Mouse (Mus musculus) midbrain, postnatal 0 days (tissue): ENCODE data around the gene Gpc6. TPM values are rescaled to one million over a fixed set of nuclear protein-coding genes. Genes with fewer than 3 reads are reported as not detected.
A peak's percentile ranks its signal among the peaks of the same experiment; 100 is the strongest.

Experiments
- ATAC-seq: fragments of 200-750 bp; cut with Nextera tagmentation; 2 replicates; pipeline ENCODE4 v1.8.0; 2017; ENCODE audit warnings: moderate number of reproducible peaks, mild to moderate bottlenecking, moderate TSS enrichment, moderate library complexity; ENCODE audit not compliant: low FRiP score
- DNase-seq: peaks from one replicate; pipeline ENCODE4 v3.0.0-alpha.2; 2015; ENCODE audit warnings: low spot score
- H3K27ac ChIP-seq: fragments of 300-500 bp; sonication (generic); 2 replicates; pipeline ENCODE4 v1.5.1; 2014; ENCODE audit warnings: low read depth, mild to moderate bottlenecking, low read length, mixed read lengths
- H3K27me3 ChIP-seq: fragments of 300-500 bp; sonication (generic); 2 replicates; pipeline ENCODE4 v1.6.1; 2014; ENCODE audit warnings: low read length, control low read depth, mixed read lengths; ENCODE audit not compliant: insufficient read depth
- H3K36me3 ChIP-seq: fragments of 300-500 bp; sonication (generic); 2 replicates; pipeline ENCODE4 v1.6.1; 2014; ENCODE audit warnings: low read length, control low read depth, mixed read lengths; ENCODE audit not compliant: insufficient read depth
- H3K4me1 ChIP-seq: fragments of 300-500 bp; sonication (generic); 2 replicates; pipeline ENCODE4 v1.6.1; 2014; ENCODE audit warnings: mild to moderate bottlenecking, control low read depth, antibody characterized with exemption, low read length, mixed read lengths; ENCODE audit not compliant: insufficient read depth
- H3K4me2 ChIP-seq: fragments of 300-500 bp; sonication (generic); 2 replicates; pipeline ENCODE4 v1.6.1; 2014; ENCODE audit warnings: low read depth, mild to moderate bottlenecking, low read length, mixed read lengths; ENCODE audit not compliant: poor library complexity, severe bottlenecking
- H3K4me3 ChIP-seq: fragments of 300-500 bp; sonication (generic); 2 replicates; pipeline ENCODE4 v1.5.1; 2014; ENCODE audit warnings: low read depth, mild to moderate bottlenecking, low read length, moderate library complexity
- H3K9ac ChIP-seq: fragments of 300-500 bp; sonication (generic); replicated peaks from 2 replicates; pipeline ENCODE4 v1.6.1; 2014; ENCODE audit warnings: mild to moderate bottlenecking, low read length, moderate library complexity, mixed read lengths; ENCODE audit not compliant: poor library complexity, severe bottlenecking
- H3K9me3 ChIP-seq: fragments of 300-500 bp; sonication (generic); 2 replicates; pipeline ENCODE4 v1.6.1; 2016; ENCODE audit warnings: low read length, control low read depth
- CTCF ChIP-seq: IDR thresholded peaks from 2 replicates; pipeline ENCODE4 v1.5.1; 2016; ENCODE audit warnings: antibody characterized with exemption, mild to moderate bottlenecking
- WGBS: fragments of 180-500 bp; shearing (Covaris S2); extraction: QIAGEN DNeasy Blood & Tissue Kit; methylation state at CpG from one replicate; pipeline ENCODE4 v1.1.7; 2014; 5-methylcytosine and 5-hydroxymethylcytosine counted together
- polyA plus RNA-seq: library from polyadenylated mRNA; unstranded; fragments of >200 nt; fragmentation: Nextera tagmentation; extraction: Ambion mirVana; gene quantifications from 2 replicates; pipeline ENCODE4 v1.2.1, GENCODE M21; 2015
- total RNA-seq: library from RNA; depleted of rRNA; stranded (reverse); fragments of >200 nt; gene quantifications from 2 replicates; pipeline ENCODE4 v1.2.3, GENCODE M21; 2014

Gene Gpc6
- total and polyA plus RNA-seq, 2 experiments from 2014 or later = 19.3 to 20.3 TPM

DNA sequence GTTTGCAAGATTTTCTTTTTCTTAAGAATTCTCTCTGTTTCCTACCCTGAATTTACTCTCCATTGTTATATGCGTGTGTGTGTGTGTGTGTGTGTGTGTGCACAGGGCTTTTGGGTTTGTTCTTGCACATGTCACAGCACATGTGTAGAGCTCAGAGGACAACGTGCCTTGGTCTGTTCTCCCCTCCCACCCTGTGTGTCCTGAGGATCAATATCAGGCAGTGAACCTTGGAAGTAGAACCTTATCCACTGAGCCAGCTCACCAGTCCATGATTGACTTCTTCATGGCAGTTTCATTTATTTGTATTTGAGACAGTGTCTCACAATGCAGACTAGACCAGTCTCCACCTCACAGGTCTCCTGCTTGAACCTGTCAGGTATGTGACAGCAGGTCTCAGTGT is 399.1 kb downstream of the Gpc6 start:
- H3K36me3 ChIP-seq = no peaks in the 10 kb centered on the region
- no peaks in the 10 kb centered on the region for H3K4me1 ChIP-seq
- WGBS = 82% methylated on average over 2 of the region's 2 CpGs
- no peak overlapping the region for H3K4me3 ChIP-seq
- H3K27me3 ChIP-seq = no peaks in the 10 kb centered on the region
- no peak for ATAC-seq
- no peak for TF ChIP-seq CTCF
- no peak for DNase-seq
- no peak overlapping the region for H3K27ac ChIP-seq
- H3K9ac ChIP-seq = no peak overlapping the region
- no peak overlapping the region for H3K4me2 ChIP-seq
- H3K9me3 ChIP-seq = no peaks in the 10 kb centered on the region

GRCm38 (mm10) chr14:117332256-117332655 is 407.1 kb downstream of the Gpc6 start:
- ATAC-seq (no peak), DNase-seq (no peak)
- H3K9me3 ChIP-seq = no peaks in the 10 kb centered on the region
- H3K9ac ChIP-seq = no peak overlapping the region
- H3K4me2 ChIP-seq = no peak overlapping the region
- no peaks in the 10 kb centered on the region for H3K36me3 ChIP-seq
- WGBS = 86% methylated on average over 1 of the region's 1 CpGs
- H3K27ac ChIP-seq = no peak overlapping the region
- no peak overlapping the region for H3K4me3 ChIP-seq
- no peaks in the 10 kb centered on the region for H3K27me3 ChIP-seq
- TF ChIP-seq CTCF = no peak
- no peaks in the 10 kb centered on the region for H3K4me1 ChIP-seq

DNA sequence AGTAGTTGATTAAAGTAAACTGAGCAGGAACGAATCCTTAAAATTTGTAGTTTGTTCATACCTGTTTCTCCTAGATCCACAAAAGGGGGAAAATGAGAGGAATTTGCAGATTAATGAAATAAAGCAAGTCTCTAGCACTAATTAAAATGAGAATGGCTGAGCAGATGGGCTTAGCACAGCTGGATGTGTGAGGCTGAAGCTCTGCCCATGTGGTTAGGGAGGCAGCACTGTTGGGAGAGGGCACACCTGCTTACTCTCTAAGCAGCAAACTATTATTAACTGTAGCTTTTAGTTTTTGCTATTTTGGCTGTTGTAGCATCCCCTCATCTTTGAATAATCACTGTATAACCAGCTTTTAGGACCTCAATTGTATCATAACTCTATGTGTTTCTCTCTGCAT is 412.2 kb downstream of the Gpc6 start:
- Histone ChIP-seq H3K27me3 (no peaks in the 10 kb centered on the region), H3K4me3 (no peak overlapping the region), H3K36me3 (no peaks in the 10 kb centered on the region), H3K4me1 (no peaks in the 10 kb centered on the region), H3K27ac (no peak overlapping the region), H3K4me2 (no peak overlapping the region), H3K9me3 (no peaks in the 10 kb centered on the region), H3K9ac (no peak overlapping the region)
- TF ChIP-seq CTCF = no peak
- ATAC-seq = no peak
- peak; percentile 4 for DNase-seq
- 29% methylated on average over 1 of the region's 1 CpGs for WGBS

GRCm38 (mm10) chr14:117340549-117340948 is 415.4 kb downstream of the Gpc6 start:
- no peak for TF ChIP-seq CTCF

DNA sequence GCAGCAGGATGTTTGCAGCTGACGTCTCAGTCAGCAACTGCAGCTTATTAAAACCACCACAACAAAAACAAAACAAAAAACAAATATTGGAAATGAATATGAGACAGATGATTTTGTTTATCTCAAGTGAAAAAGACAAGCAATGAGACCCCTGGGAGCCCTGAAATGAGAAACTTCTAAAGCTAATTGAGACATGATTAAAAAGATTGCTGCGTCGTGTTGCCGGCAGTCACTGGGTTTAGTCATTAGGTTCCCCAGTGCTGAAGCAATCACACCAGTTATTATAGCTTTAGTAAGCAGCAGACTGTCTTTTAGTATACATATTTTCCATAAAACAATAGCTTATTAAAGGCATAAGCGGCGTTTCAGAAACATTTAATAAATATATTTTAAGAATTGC is 419.4 kb downstream of the Gpc6 start:
- H3K36me3 ChIP-seq = no peaks in the 10 kb centered on the region
- no peaks in the 10 kb centered on the region for H3K9me3 ChIP-seq
- no peak for TF ChIP-seq CTCF
- WGBS = 63% methylated on average over 6 of the region's 6 CpGs
- H3K27me3 ChIP-seq = no peaks in the 10 kb centered on the region
- ATAC-seq (no peak), DNase-seq (peak; percentile 44)
- no peak overlapping the region for H3K9ac ChIP-seq
- H3K27ac ChIP-seq = no peak overlapping the region
- no peak overlapping the region for H3K4me3 ChIP-seq
- no peaks in the 10 kb centered on the region for H3K4me1 ChIP-seq
- no peak overlapping the region for H3K4me2 ChIP-seq

More at GRCm38 (mm10) chr14:117340549-117340948, 415.4 kb downstream of the Gpc6 start:
- H3K9me3 ChIP-seq = no peaks in the 10 kb centered on the region
- H3K4me2 ChIP-seq = no peak overlapping the region
- H3K4me3 ChIP-seq = no peak overlapping the region
- H3K27ac ChIP-seq = no peak overlapping the region
- H3K36me3 ChIP-seq = no peaks in the 10 kb centered on the region
- no peak for DNase-seq
- no peaks in the 10 kb centered on the region for H3K27me3 ChIP-seq
- no peak overlapping the region for H3K9ac ChIP-seq
- H3K4me1 ChIP-seq = no peaks in the 10 kb centered on the region
- 89% methylated on average over 4 of the region's 4 CpGs for WGBS
- ATAC-seq = no peak

GRCm38 (mm10) chr14:117346372-117346885 is 421.3 kb downstream of the Gpc6 start:
- H3K27ac ChIP-seq = no peak overlapping the region
- no peaks in the 10 kb centered on the region for H3K36me3 ChIP-seq
- WGBS = 92% methylated on average over 6 of the region's 6 CpGs
- no peaks in the 10 kb centered on the region for H3K27me3 ChIP-seq
- ATAC-seq (no peak), DNase-seq (no peak)
- H3K9me3 ChIP-seq = no peaks in the 10 kb centered on the region
- no peaks in the 10 kb centered on the region for H3K4me1 ChIP-seq
- H3K4me3 ChIP-seq = no peak overlapping the region
- no peak for TF ChIP-seq CTCF
- H3K9ac ChIP-seq = no peak overlapping the region
- H3K4me2 ChIP-seq = no peak overlapping the region
